Comparison of ENCODE assay signal across 24 mouse cellular contexts in the genomic region with DNA sequence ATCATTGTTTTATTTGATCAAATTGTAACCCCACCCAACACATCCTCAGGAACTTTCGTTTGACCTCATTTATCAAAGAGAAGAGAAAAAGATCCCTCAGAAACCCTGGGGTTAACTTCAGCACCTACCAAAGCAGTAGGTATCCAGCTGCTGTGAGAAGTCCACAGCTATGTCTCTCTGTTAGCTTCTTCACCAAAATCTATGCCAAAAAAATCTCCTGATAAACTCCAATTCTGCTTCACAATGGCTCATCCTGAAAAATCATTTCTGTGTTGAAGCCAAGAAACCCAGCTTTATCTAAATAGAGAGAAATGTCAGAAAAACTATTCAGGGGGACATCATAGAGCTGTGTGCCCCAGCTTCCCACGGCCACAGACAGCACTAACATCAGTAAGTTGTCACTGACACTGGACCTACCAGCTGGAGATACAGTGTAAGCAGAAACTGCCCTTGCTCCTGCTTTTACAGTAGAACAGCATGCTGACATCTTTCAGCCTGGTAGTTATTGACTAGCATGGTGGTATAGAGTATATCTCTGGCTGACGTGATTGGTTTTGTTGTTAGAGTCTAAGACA.
"Had no signal": no experiment of that assay in that cellular context is flagged by ENCODE, and none has a peak within 500 bp of the region (broad histone marks: within the 10 kb centered on the region; RNA-seq: fewer than 3 reads in every experiment).

No protein-coding gene starts in this region.

- H3K9me3 ChIP-seq: heart, embryonic 13.5 days; heart, embryonic 15.5 days; hindbrain, embryonic 10.5 days; hindbrain, embryonic 12.5 days; intestine, embryonic 15.5 days; limb, embryonic 10.5 days; limb, embryonic 12.5 days had no signal

- H3K4me1 ChIP-seq: heart, embryonic 15.5 days; hindbrain, embryonic 10.5 days; hindbrain, embryonic 12.5 days; intestine, embryonic 15.5 days had no signal

- H3K4me2 ChIP-seq: heart, embryonic 11.5 days; heart, embryonic 13.5 days; heart, embryonic 15.5 days; hindbrain, embryonic 12.5 days; hindbrain, embryonic 14.5 days; intestine, embryonic 15.5 days; limb, embryonic 12.5 days had no signal

- H3K36me3 ChIP-seq: heart, embryonic 13.5 days; heart, embryonic 15.5 days; hindbrain, embryonic 10.5 days; hindbrain, embryonic 12.5 days; intestine, embryonic 15.5 days; limb, embryonic 10.5 days; limb, embryonic 12.5 days had no signal

- H3K27me3 ChIP-seq: heart, embryonic 13.5 days; heart, embryonic 15.5 days; hindbrain, embryonic 12.5 days; intestine, embryonic 15.5 days; limb, embryonic 12.5 days had no signal

- H3K4me3 ChIP-seq: heart, adult 2 months; heart, embryonic 13.5 days; heart, embryonic 15.5 days; hindbrain, embryonic 10.5 days; hindbrain, embryonic 12.5 days; intestine, embryonic 15.5 days; layer of hippocampus, adult 2 months; left cerebral cortex, adult 2 months; limb, embryonic 10.5 days; limb, embryonic 12.5 days had no signal

- DNase-seq: forebrain, postnatal 0 days; gastrocnemius, postnatal 25 days; heart, adult 2 months; heart, postnatal 14 days; heart, postnatal 4 days; kidney, adult 18-20 months; kidney, adult 8-10 months; kidney, postnatal 10 days; kidney, postnatal 25 days; kidney, postnatal 4 days had no signal

- H3K9ac ChIP-seq: forebrain, postnatal 0 days; heart, embryonic 13.5 days; heart, embryonic 15.5 days; hindbrain, embryonic 12.5 days; hindbrain, embryonic 14.5 days; intestine, embryonic 15.5 days; limb, embryonic 12.5 days had no signal

- H3K27ac ChIP-seq: heart, adult 2 months; heart, embryonic 13.5 days; heart, embryonic 15.5 days; hindbrain, embryonic 10.5 days; hindbrain, embryonic 12.5 days; hindbrain, embryonic 14.5 days; intestine, embryonic 15.5 days; layer of hippocampus, adult 2 months; left cerebral cortex, adult 2 months; limb, embryonic 10.5 days; limb, embryonic 12.5 days had no signal

- ATAC-seq: forebrain, postnatal 0 days; hindbrain, embryonic 16.5 days; inflammation-experienced regulatory T-cells, adult 6 months; intestine, embryonic 15.5 days; intestine, postnatal 0 days had no signal
